Mouse (Mus musculus) brown adipose tissue, adult 24 weeks (tissue): ENCODE measurements around the gene Nsun7. TPM values are rescaled to one million over a fixed set of nuclear protein-coding genes. Genes with fewer than 3 reads are reported as not detected.

ENCODE experiments used
- H3K27ac ChIP-seq: fragments of 200-500 bp; replicated peaks from 2 replicates; pipeline ENCODE4 v1.5.1; 2012; ENCODE audit warnings: low read depth, mild to moderate bottlenecking, low read length
- H3K4me1 ChIP-seq: fragments of 200-500 bp; 2 replicates; pipeline ENCODE4 v1.6.1; 2012; ENCODE audit warnings: low read length, mixed read lengths; ENCODE audit not compliant: control insufficient read depth, insufficient read depth, insufficient read length
- H3K4me3 ChIP-seq: fragments of 200-500 bp; 2 replicates; pipeline ENCODE4 v1.5.1; 2012; ENCODE audit warnings: low read depth, mild to moderate bottlenecking, low read length, moderate library complexity; ENCODE audit not compliant: insufficient read depth
- polyA plus RNA-seq: library from polyadenylated mRNA; stranded (reverse); fragments of >200 nt; gene quantifications from 2 replicates; pipeline ENCODE4 v1.2.4, GENCODE M21; 2012; ENCODE audit not compliant: missing spikeins, insufficient read depth, insufficient read length

The Nsun7 gene
- polyA plus RNA-seq, result not detected in 2 replicates

- H3K4me1 ChIP-seq, result no peaks in the 10 kb centered on the region
- H3K27ac ChIP-seq, result no peak within 1 kb of the TSS
- H3K4me3 ChIP-seq, result peak within 1 kb of the TSS; percentile 63
Observed at GRCm38 (mm10) chr5:66259756-66260448, at the start of gene Nsun7. Gene Nsun7 (plus strand): TSS chr5:66259897.

- H3K4me1 ChIP-seq, result no peaks in the 10 kb centered on the region; the same call in 1 of the 2 replicates
- no peak overlapping the region for H3K4me3 ChIP-seq
- no peak overlapping the region for H3K27ac ChIP-seq
Observed at GRCm38 (mm10) chr5:66214395-66214935, 45.2 kb upstream of the Nsun7 start.

DNA sequence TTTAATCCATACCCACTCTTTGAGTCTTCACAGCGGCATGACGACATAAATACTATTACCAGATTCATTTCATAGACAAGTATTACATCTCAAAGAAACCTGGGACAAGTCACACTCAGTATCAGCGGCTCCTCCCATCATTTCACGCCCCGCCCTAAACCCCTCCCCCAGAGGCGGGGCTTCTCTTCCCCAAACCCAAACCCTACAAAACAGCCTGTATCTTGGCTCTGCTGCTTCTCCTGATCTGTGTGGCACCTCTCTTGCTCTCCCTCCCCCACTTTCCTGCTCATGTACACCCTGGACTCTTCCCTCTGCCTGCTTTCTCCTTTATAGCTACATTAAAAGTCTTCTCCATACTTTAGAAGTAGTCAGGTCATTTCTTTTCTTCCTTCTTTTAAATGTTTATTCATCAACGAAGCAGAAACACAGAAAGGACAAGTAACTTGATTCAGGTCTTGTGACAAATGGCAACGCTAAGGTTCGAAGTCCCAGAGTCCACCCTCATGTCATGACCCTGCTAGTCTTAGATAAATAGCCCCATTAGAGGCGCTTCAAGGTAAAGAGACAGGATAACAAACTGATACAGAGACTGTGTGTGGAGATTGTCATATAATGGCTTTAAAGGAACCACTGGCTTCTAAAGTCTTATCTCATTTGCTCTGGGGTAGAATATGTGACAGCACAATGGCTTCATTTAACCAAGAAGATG lies 44.0 kb upstream of the Nsun7 start:
- no peaks in the 10 kb centered on the region; the same call in 1 of the 2 replicates for H3K4me1 ChIP-seq
- H3K27ac ChIP-seq, result no peak overlapping the region
- H3K4me3 ChIP-seq, result no peak overlapping the region

DNA sequence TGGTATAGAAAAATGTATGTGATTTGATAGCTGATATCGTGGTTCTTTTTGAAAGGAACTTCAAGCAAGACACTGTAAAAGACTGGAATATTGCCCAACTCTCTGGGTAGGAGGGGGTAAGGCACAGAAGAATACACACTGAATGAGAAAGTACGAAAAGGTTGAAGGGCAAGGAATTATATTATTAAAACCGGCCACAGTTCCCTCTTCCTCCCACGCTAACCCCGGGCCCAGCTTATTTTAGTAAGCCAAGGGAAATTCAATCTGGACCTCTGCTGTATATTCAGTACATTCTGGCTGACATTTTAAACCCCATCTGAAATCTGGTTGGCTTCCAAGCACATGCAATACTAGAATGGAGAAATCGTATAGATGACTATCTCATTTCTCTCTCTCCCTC lies 40.0 kb upstream of the Nsun7 start:
- Histone ChIP-seq H3K4me1 (no peaks in the 10 kb centered on the region; the same call in 1 of the 2 replicates), H3K27ac (no peak overlapping the region), H3K4me3 (no peak overlapping the region)

- H3K4me3 ChIP-seq, result no peak overlapping the region
- H3K27ac ChIP-seq, result no peak overlapping the region
- no peaks in the 10 kb centered on the region; the same call in 1 of the 2 replicates for H3K4me1 ChIP-seq
Observed at GRCm38 (mm10) chr5:66220620-66221019, 39.1 kb upstream of the Nsun7 start.

- Histone ChIP-seq H3K4me1 (no peaks in the 10 kb centered on the region; the same call in 1 of the 2 replicates), H3K4me3 (no peak overlapping the region), H3K27ac (no peak overlapping the region)
Observed at GRCm38 (mm10) chr5:66222916-66223315, 36.8 kb upstream of the Nsun7 start.

DNA sequence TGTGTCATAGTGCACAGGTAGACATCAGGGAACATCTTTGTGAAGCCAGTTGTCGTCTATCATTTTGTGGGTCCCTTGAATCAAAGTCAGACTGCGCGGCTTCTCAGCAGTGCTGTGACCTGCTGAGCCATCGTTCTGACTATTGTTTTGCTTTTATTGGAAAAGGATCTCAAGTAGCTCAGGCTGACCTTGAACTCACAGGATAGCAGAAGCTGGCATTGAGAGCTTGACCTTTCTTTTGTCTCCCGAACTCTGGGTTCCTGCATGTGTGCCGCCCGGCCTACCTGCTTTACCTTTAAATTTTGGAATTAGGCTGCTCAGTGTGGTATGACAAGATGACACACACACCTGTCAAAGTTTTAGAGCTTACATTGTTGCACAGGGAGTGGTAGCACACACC lies 33.2 kb upstream of the Nsun7 start:
- H3K27ac ChIP-seq, result no peak overlapping the region
- H3K4me1 ChIP-seq, result no peaks in the 10 kb centered on the region
- no peak overlapping the region for H3K4me3 ChIP-seq

- no peaks in the 10 kb centered on the region for H3K4me1 ChIP-seq
- H3K27ac ChIP-seq, result no peak overlapping the region
- H3K4me3 ChIP-seq, result no peak overlapping the region
Observed at GRCm38 (mm10) chr5:66231660-66232269, 27.9 kb upstream of the Nsun7 start.

DNA sequence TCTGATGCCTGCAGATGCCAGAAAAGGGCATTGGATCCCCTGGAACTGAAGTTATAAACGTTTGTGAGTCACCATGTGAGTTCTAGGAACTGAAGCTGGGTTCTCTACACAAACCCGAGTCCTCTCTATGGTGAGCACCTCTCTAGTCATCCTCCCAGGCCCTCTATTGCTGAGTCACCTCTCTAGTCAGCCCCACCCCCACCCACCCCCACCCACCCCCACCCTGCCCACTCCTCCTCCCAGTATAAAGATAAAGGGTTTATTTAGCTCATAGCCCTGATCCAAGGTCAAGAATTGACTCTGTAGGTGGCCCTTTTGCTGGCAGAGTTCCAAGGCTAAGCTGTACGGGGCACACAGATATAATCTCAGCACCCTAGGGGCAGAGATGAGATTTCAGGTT lies 27.2 kb upstream of the Nsun7 start:
- Histone ChIP-seq H3K4me3 (no peak overlapping the region), H3K27ac (no peak overlapping the region), H3K4me1 (no peaks in the 10 kb centered on the region)

GRCm38 (mm10) chr5:66241894-66242293 lies 17.8 kb upstream of the Nsun7 start:
- Histone ChIP-seq H3K27ac (no peak overlapping the region), H3K4me3 (no peak overlapping the region), H3K4me1 (no peaks in the 10 kb centered on the region)

GRCm38 (mm10) chr5:66243467-66243866 lies 16.2 kb upstream of the Nsun7 start:
- Histone ChIP-seq H3K27ac (no peak overlapping the region), H3K4me1 (no peaks in the 10 kb centered on the region), H3K4me3 (no peak overlapping the region)

DNA sequence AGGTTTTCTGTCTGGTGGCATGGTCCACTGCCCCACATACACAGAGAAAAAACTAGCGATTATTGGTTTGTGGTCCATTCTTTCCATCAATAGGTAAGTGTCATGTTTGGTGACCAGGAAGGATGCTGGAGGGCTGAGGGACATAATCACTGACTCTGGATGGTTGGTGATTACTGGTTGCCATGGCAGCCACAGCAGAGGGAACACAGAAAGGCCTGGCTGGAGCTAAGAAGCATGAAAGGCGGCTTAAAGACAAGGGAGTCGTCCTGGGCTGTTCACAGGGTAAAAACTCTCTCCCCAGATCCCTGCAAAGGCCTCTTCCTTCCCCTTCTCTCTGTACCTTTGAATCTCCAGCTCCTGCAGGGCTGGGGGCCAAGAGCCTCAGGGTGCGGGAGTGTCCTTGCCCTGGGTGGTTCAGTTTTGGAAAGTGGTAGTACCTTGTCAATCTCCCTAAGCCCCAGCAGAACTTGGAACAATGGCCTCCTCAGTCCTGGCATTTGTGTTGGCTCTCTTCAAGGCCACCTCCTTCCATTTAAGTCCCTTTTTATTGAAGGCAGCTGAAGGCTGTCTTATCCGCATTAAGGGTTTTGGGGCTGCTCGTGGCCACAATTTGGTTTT lies 15.5 kb upstream of the Nsun7 start:
- Histone ChIP-seq H3K4me1 (no peaks in the 10 kb centered on the region), H3K27ac (no peak overlapping the region), H3K4me3 (no peak overlapping the region)

DNA sequence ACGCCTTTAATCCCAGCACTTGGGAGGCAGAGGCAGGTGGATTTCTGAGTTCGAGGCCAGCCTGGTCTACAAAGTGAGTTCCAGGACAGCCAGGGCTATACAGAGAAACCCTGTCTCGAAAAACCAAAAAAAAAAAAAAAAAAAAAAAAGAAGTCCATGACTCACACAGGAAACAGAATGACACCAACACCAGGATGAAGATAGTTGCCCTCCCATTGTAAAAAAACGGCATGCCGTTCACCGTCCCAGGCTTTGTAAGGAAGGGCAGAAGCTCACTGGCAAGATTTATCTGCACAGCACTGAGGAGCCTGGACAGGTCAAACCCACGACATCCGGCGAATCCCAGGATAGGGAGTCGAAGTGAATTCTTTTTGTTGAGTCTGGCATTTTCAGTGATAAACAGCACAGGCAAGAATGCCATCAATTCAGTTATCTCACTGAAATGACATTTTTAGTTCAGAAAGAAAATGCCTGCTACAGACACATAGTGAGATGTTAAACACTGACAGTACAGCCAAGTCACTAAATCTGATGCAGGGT lies 13.7 kb upstream of the Nsun7 start:
- Histone ChIP-seq H3K4me3 (no peak overlapping the region), H3K27ac (no peak overlapping the region), H3K4me1 (no peaks in the 10 kb centered on the region)

- H3K4me3 ChIP-seq, result no peak overlapping the region
- H3K4me1 ChIP-seq, result no peaks in the 10 kb centered on the region
- H3K27ac ChIP-seq, result no peak overlapping the region
Observed at GRCm38 (mm10) chr5:66253219-66253618, 6.5 kb upstream of the Nsun7 start.

GRCm38 (mm10) chr5:66255044-66255443 lies 4.7 kb upstream of the Nsun7 start:
- no peak overlapping the region for H3K27ac ChIP-seq
- no peaks in the 10 kb centered on the region for H3K4me1 ChIP-seq

More at GRCm38 (mm10) chr5:66255044-66255443, 4.7 kb upstream of the Nsun7 start:
- H3K4me3 ChIP-seq, result no peak overlapping the region
